Mouse (Mus musculus): ENCODE measurements around the gene Cep135. TPM values are rescaled to one million over a fixed set of nuclear protein-coding genes. Genes with fewer than 3 reads are reported as not detected.

The Cep135 gene
- polyA plus RNA-seq, 2 experiments, result 6.9 to 10.3 TPM

DNA sequence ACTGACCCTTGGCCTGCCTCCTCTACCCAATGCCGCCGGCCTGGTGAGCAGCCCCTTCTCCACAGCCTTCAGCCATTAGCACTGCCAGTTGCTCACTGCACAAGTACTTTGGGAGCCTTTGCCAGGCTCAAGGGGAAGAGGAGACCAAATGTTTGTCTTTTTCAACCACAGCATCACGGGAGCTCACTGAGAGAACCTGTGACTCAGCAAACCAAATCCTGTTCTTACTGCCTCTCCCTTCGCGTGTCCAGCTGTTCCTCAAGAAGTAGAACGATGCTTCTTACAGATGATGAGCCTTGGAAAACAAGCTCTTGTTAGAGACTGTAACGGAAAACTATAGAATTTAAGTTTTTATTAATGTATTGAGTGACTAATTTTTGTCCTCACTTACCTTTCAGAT is 55.7 kb downstream of the Cep135 start:
- DNase-seq (ENCODE audit: low spot score), result no peak
- no peak for TF ChIP-seq POLR2A (IDR thresholded peaks at IDR 0.05; ENCODE audit: borderline replicate concordance, extremely low read depth, insufficient read depth, insufficient read length)
- Histone ChIP-seq H3K27me3 (ENCODE audit: control insufficient read depth, insufficient read depth, low read length) (no peaks in the 10 kb centered on the region), H3K4me2 (replicated peaks; ENCODE audit: low read depth, low read length, severe bottlenecking) (no peak overlapping the region), H3K4me1 (ENCODE audit: control insufficient read depth, insufficient read depth, low read length) (no peaks in the 10 kb centered on the region), H3K27ac (replicated peaks; ENCODE audit: low read depth, low read length) (no peak overlapping the region), H3K36me3 (ENCODE audit: control insufficient read depth, insufficient read depth, low read length) (peaks cover 49% of the 10 kb centered on the region), H3K9me3 (ENCODE audit: control insufficient read depth, low read length) (no peaks in the 10 kb centered on the region), H3K9ac (ENCODE audit: low read depth, low read length, severe bottlenecking) (no peak overlapping the region), H3K4me3 (replicated peaks; ENCODE audit: low read length) (no peak overlapping the region)
- WGBS, result 91% methylated on average over 7 of the region's 7 CpGs
- no peak for ATAC-seq (ENCODE audit: low FRiP score, low read depth)

DNA sequence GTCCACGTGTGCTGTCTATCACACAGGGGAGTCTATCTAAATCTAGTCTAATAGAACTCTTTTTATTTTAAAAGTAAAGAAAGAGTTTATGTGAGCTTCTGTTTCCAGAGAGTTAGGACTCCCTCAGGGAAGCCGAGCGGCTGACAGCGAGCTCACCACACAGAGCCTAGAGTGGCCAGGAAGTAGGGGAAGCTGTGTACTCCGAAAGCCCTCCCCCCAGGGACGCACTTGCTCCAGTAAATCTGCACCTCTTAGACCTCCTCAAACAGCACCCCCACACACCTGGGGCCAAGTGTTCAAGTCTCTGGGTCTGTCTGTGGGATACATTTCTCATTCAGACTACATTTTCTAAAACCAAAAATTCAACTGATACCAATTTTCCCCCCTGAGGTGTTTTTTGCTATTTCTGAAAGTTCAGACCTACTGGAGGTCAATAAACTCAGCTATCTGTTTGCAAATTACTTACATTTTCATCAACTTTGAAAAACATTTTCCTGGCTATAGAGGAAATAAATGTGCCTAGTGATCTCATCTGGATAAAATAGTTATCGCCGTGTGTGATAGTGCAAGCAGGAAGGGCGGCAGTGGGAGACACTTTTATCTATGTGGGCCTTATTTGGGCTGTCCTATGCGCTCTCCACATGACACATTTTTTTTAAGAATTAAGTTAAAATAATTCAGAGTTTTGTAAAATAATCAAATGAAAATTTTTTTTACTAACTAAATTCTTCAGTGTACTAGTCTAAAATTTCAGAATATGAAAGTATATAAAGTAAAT is 56.8 kb downstream of the Cep135 start:
- no peak for ATAC-seq (ENCODE audit: low FRiP score, low read depth)
- H3K4me2 ChIP-seq (replicated peaks; ENCODE audit: low read depth, low read length, severe bottlenecking), result no peak overlapping the region

DNA sequence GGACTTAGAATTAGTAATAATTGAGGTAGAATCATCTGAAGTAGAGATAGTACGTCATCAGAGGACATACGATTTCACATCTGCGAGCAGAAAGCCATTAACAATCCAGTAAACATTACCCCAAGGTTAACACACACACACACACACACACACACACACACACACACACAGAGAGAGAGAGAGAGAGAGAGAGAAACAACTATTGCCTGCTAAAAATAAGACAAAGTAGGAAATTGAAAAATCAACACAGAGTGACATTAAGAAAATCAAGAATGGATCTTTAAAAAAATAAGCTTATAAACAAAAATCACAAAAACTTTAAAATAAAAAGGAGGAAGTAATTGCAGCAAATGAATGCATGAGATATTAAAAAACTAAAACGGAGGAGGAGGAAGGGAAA is 61.4 kb downstream of the Cep135 start:
- no peak for ATAC-seq (ENCODE audit: low FRiP score, low read depth)
- Histone ChIP-seq H3K4me2 (replicated peaks; ENCODE audit: low read depth, low read length, severe bottlenecking) (no peak overlapping the region), H3K4me3 (replicated peaks; ENCODE audit: low read length) (no peak overlapping the region), H3K9me3 (ENCODE audit: control insufficient read depth, low read length) (no peaks in the 10 kb centered on the region), H3K4me1 (ENCODE audit: control insufficient read depth, insufficient read depth, low read length) (no peaks in the 10 kb centered on the region), H3K36me3 (ENCODE audit: control insufficient read depth, insufficient read depth, low read length) (peaks cover 4% of the 10 kb centered on the region; the same call in 1 of the 2 replicates), H3K27me3 (ENCODE audit: control insufficient read depth, insufficient read depth, low read length) (no peaks in the 10 kb centered on the region), H3K27ac (replicated peaks; ENCODE audit: low read depth, low read length) (no peak overlapping the region), H3K9ac (ENCODE audit: low read depth, low read length, severe bottlenecking) (no peak overlapping the region)
- no peak for DNase-seq (ENCODE audit: low spot score)
- no peak for TF ChIP-seq POLR2A (IDR thresholded peaks at IDR 0.05; ENCODE audit: borderline replicate concordance, extremely low read depth, insufficient read depth, insufficient read length)
- WGBS, result 69% methylated on average over 4 of the region's 4 CpGs

More for the DNA sequence above, 56.8 kb downstream of the Cep135 start:
- Histone ChIP-seq H3K9me3 (ENCODE audit: control insufficient read depth, low read length) (no peaks in the 10 kb centered on the region), H3K4me3 (replicated peaks; ENCODE audit: low read length) (no peak overlapping the region), H3K9ac (ENCODE audit: low read depth, low read length, severe bottlenecking) (no peak overlapping the region), H3K4me1 (ENCODE audit: control insufficient read depth, insufficient read depth, low read length) (no peaks in the 10 kb centered on the region), H3K27ac (replicated peaks; ENCODE audit: low read depth, low read length) (no peak overlapping the region), H3K27me3 (ENCODE audit: control insufficient read depth, insufficient read depth, low read length) (no peaks in the 10 kb centered on the region), H3K36me3 (ENCODE audit: control insufficient read depth, insufficient read depth, low read length) (peaks cover 42% of the 10 kb centered on the region)
- no peak for TF ChIP-seq POLR2A (IDR thresholded peaks at IDR 0.05; ENCODE audit: borderline replicate concordance, extremely low read depth, insufficient read depth, insufficient read length)
- DNase-seq (ENCODE audit: low spot score), result no peak
- 83% methylated on average over 10 of the region's 10 CpGs for whole genome bisulfite sequencing

- TF ChIP-seq POLR2A (IDR thresholded peaks at IDR 0.05; ENCODE audit: borderline replicate concordance, extremely low read depth, insufficient read depth, insufficient read length), result no peak
- Histone ChIP-seq H3K4me1 (ENCODE audit: control insufficient read depth, insufficient read depth, low read length) (no peaks in the 10 kb centered on the region), H3K9me3 (ENCODE audit: control insufficient read depth, low read length) (no peaks in the 10 kb centered on the region), H3K36me3 (ENCODE audit: control insufficient read depth, insufficient read depth, low read length) (no peaks in the 10 kb centered on the region), H3K27ac (replicated peaks; ENCODE audit: low read depth, low read length) (no peak overlapping the region), H3K27me3 (ENCODE audit: control insufficient read depth, insufficient read depth, low read length) (no peaks in the 10 kb centered on the region), H3K4me2 (replicated peaks; ENCODE audit: low read depth, low read length, severe bottlenecking) (no peak overlapping the region), H3K4me3 (replicated peaks; ENCODE audit: low read length) (no peak overlapping the region), H3K9ac (ENCODE audit: low read depth, low read length, severe bottlenecking) (no peak overlapping the region)
- no peak for ATAC-seq (ENCODE audit: low FRiP score, low read depth)
- WGBS, result 73% methylated on average over 5 of the region's 5 CpGs
- DNase-seq (ENCODE audit: low spot score), result no peak
These were observed 62.7 kb downstream of the Cep135 start for GRCm38 (mm10) chr5:76651151-76651725.

GRCm38 (mm10) chr5:76656212-76656611 is 67.7 kb downstream of the Cep135 start, which contains the start of gene C530008M17Rik:
TSS of gene C530008M17Rik (plus strand) at chr5:76656512.
- ATAC-seq (ENCODE audit: low FRiP score, low read depth) (no peak), DNase-seq (ENCODE audit: low spot score) (no peak)
- Histone ChIP-seq H3K4me1 (ENCODE audit: control insufficient read depth, insufficient read depth, low read length) (peaks cover 4% of the 10 kb centered on the region), H3K9me3 (ENCODE audit: control insufficient read depth, low read length) (no peaks in the 10 kb centered on the region), H3K9ac (ENCODE audit: low read depth, low read length, severe bottlenecking) (peak within 1 kb of the TSS; percentile 90), H3K4me2 (replicated peaks; ENCODE audit: low read depth, low read length, severe bottlenecking) (peak within 1 kb of the TSS; percentile 96), H3K27ac (replicated peaks; ENCODE audit: low read depth, low read length) (no peak within 1 kb of the TSS), H3K4me3 (replicated peaks; ENCODE audit: low read length) (peak within 1 kb of the TSS; percentile 78), H3K27me3 (ENCODE audit: control insufficient read depth, insufficient read depth, low read length) (no peaks in the 10 kb centered on the region), H3K36me3 (ENCODE audit: control insufficient read depth, insufficient read depth, low read length) (no peaks in the 10 kb centered on the region)
- no peak for TF ChIP-seq POLR2A (IDR thresholded peaks at IDR 0.05; ENCODE audit: borderline replicate concordance, extremely low read depth, insufficient read depth, insufficient read length)
- whole genome bisulfite sequencing, result 85% methylated on average over 2 of the region's 2 CpGs
